In the genomic region with DNA sequence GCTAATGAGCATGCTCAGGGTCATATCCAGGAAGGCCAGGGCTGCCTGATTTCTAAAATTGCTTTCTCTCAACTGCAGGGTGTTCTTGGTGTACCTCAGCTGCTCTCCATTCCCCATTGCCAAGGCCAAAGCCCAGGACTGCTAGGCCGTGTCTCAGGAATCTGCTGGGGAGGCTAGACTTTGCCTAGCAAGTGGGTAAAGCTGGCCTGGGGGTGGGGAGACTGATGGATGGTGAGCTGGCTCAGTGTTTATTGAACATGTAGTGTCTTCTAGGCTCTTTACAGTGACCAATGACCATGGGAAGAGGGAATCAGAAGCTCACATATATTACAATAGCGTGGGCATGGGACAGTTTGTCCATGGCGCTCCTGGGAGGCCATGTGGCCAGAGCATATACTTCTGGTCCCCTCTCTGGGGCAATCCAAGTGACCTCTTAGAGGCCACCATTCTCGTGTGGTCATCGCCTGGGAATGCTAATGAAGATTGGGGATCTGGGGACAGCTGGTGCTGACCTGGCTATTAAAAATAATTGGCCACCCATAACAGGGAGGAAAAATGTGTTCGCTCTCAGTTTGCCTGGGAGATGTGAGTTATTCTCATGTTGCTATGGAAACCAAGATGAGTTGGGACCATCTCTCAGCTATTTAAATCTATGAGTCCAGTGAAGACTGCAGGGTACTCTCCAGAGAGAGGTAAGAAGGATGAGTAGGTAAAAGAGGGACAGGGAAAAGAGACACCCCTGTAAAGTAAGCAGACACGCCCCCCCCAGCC, we compare ENCODE assay signal across 15 mouse cellular contexts.
DNase-seq lines count a peak whose midpoint lies in the region; ATAC-seq and TF ChIP-seq lines count a peak whose summit lies in the region.
"Had no signal": no experiment of that assay in that cellular context is flagged by ENCODE, and none has a peak within 500 bp of the region (broad histone marks: within the 10 kb centered on the region; RNA-seq: fewer than 3 reads in every experiment).

No protein-coding gene starts in this region.

- no peak overlapping the region for H3K27ac ChIP-seq in forebrain, postnatal 0 days (ENCODE audit: low read depth, low read length)
- H3K27ac ChIP-seq in forebrain, embryonic 16.5 days (ENCODE audit: low read length): no peak overlapping the region
- H3K27ac ChIP-seq in neural tube, embryonic 15.5 days (replicated peaks): no peak overlapping the region
- H3K27ac ChIP-seq in midbrain, embryonic 11.5 days (ENCODE audit: low read depth, low read length): no peak overlapping the region
- H3K27ac ChIP-seq: hindbrain, embryonic 15.5 days; kidney, embryonic 15.5 days had no signal

- ATAC-seq in forebrain, postnatal 0 days: peak; percentile 48; the same call in 1 of the 2 replicates
- ATAC-seq in forebrain, embryonic 16.5 days: no peak
- no peak for ATAC-seq in neural tube, embryonic 15.5 days (ENCODE audit: low FRiP score)
- no peak for ATAC-seq in midbrain, embryonic 11.5 days (ENCODE audit: low FRiP score)

- TF ChIP-seq CTCF in forebrain, postnatal 0 days (IDR thresholded peaks at IDR 0.05; ENCODE audit: low read depth): no peak

- H3K4me3 ChIP-seq in forebrain, postnatal 0 days (ENCODE audit: low read depth, low read length): no peak overlapping the region
- no peak overlapping the region for H3K4me3 ChIP-seq in forebrain, embryonic 16.5 days (replicated peaks; ENCODE audit: low read length)
- H3K4me3 ChIP-seq in neural tube, embryonic 15.5 days (replicated peaks): no peak overlapping the region
- no peak overlapping the region for H3K4me3 ChIP-seq in midbrain, embryonic 11.5 days (ENCODE audit: low read depth, low read length)
- H3K4me3 ChIP-seq: hindbrain, embryonic 15.5 days; kidney, embryonic 15.5 days had no signal

- H3K36me3 ChIP-seq in forebrain, postnatal 0 days (ENCODE audit: insufficient read depth): no peaks in the 10 kb centered on the region
- H3K36me3 ChIP-seq in forebrain, embryonic 16.5 days (ENCODE audit: control insufficient read depth, insufficient read depth): no peaks in the 10 kb centered on the region
- H3K36me3 ChIP-seq in neural tube, embryonic 15.5 days: no peaks in the 10 kb centered on the region
- no peaks in the 10 kb centered on the region for H3K36me3 ChIP-seq in midbrain, embryonic 11.5 days (ENCODE audit: control insufficient read depth, insufficient read depth, low read length)
- H3K36me3 ChIP-seq: hindbrain, embryonic 15.5 days; kidney, embryonic 15.5 days had no signal

- H3K27me3 ChIP-seq in forebrain, postnatal 0 days (ENCODE audit: insufficient read depth, low read length): no peaks in the 10 kb centered on the region
- H3K27me3 ChIP-seq in forebrain, embryonic 16.5 days (replicated peaks; ENCODE audit: control insufficient read depth, insufficient read depth, low read length): no peaks in the 10 kb centered on the region
- H3K27me3 ChIP-seq in neural tube, embryonic 15.5 days (replicated peaks): no peaks in the 10 kb centered on the region
- H3K27me3 ChIP-seq in midbrain, embryonic 11.5 days (ENCODE audit: control insufficient read depth, insufficient read depth, low read length): no peaks in the 10 kb centered on the region
- H3K27me3 ChIP-seq: hindbrain, embryonic 15.5 days; kidney, embryonic 15.5 days had no signal

- peaks cover 9% of the 10 kb centered on the region; the same call in 1 of the 2 replicates for H3K4me1 ChIP-seq in forebrain, postnatal 0 days (ENCODE audit: insufficient read depth)
- H3K4me1 ChIP-seq in forebrain, embryonic 16.5 days (replicated peaks; ENCODE audit: control insufficient read depth, insufficient read depth, low read length): no peaks in the 10 kb centered on the region; the same call in 1 of the 2 replicates
- H3K4me1 ChIP-seq in neural tube, embryonic 15.5 days: peaks cover 24% of the 10 kb centered on the region
- H3K4me1 ChIP-seq in midbrain, embryonic 11.5 days (ENCODE audit: control insufficient read depth, insufficient read depth, low read length): no peaks in the 10 kb centered on the region

- 60% methylated on average over 7 of the region's 7 CpGs for WGBS in forebrain, postnatal 0 days
- 73% methylated on average over 7 of the region's 7 CpGs for WGBS in forebrain, embryonic 16.5 days
- 61% methylated on average over 7 of the region's 7 CpGs for WGBS in neural tube, embryonic 15.5 days
- WGBS in midbrain, embryonic 11.5 days: 67% methylated on average over 6 of the region's 7 CpGs

- H3K9ac ChIP-seq in forebrain, postnatal 0 days: no peak overlapping the region
- H3K9ac ChIP-seq in forebrain, embryonic 16.5 days (replicated peaks; ENCODE audit: low read depth, low read length): no peak overlapping the region
- H3K9ac ChIP-seq in neural tube, embryonic 15.5 days (replicated peaks): no peak overlapping the region
- H3K9ac ChIP-seq in midbrain, embryonic 11.5 days (ENCODE audit: low read length): no peak overlapping the region
- H3K9ac ChIP-seq: hindbrain, embryonic 15.5 days; kidney, embryonic 15.5 days had no signal

- H3K9me3 ChIP-seq in forebrain, postnatal 0 days (ENCODE audit: low read length): no peaks in the 10 kb centered on the region
- H3K9me3 ChIP-seq in forebrain, embryonic 16.5 days (ENCODE audit: control insufficient read depth, low read length): no peaks in the 10 kb centered on the region
- no peaks in the 10 kb centered on the region for H3K9me3 ChIP-seq in neural tube, embryonic 15.5 days (replicated peaks)
- H3K9me3 ChIP-seq in midbrain, embryonic 11.5 days (ENCODE audit: control insufficient read depth, low read length): no peaks in the 10 kb centered on the region
- H3K9me3 ChIP-seq: hindbrain, embryonic 15.5 days; kidney, embryonic 15.5 days had no signal

- DNase-seq in forebrain, postnatal 0 days: peak; percentile 29
- DNase-seq in neural tube, embryonic 10.5 days (ENCODE audit: extremely low spot score, low spot score): peak; percentile 12
- peak; percentile 69 for DNase-seq in midbrain, embryonic 11.5 days (ENCODE audit: low spot score, missing footprints)
- DNase-seq in retina, postnatal 1 day: peak; percentile 81
- no peak for DNase-seq in lung, postnatal 10 days
- DNase-seq in thymus, postnatal 4 days: no peak
- DNase-seq: adrenal gland, adult 2 months; cerebellum, adult 2 months; liver; lung, adult 18-20 months; lung, postnatal 4 days had no signal

- H3K4me2 ChIP-seq in forebrain, postnatal 0 days (ENCODE audit: low read depth): no peak overlapping the region
- no peak overlapping the region for H3K4me2 ChIP-seq in forebrain, embryonic 16.5 days (ENCODE audit: low read length)
- H3K4me2 ChIP-seq in neural tube, embryonic 15.5 days: no peak overlapping the region
- no peak overlapping the region for H3K4me2 ChIP-seq in midbrain, embryonic 11.5 days
- H3K4me2 ChIP-seq: hindbrain, embryonic 15.5 days; kidney, embryonic 15.5 days had no signal

Comparison
In these comparisons a context has a peak if more than half of its experiments do, and no peak if none do; other contexts are left out.
1. DNase-seq: peak in forebrain, postnatal 0 days (single experiment), neural tube, embryonic 10.5 days (single experiment), midbrain, embryonic 11.5 days (single experiment) and retina, postnatal 1 day (single experiment); none in lung, postnatal 10 days (single experiment) and thymus, postnatal 4 days (single experiment).